Mouse (Mus musculus) neural tube, embryonic 10.5 days (tissue): ENCODE data around the gene Dhx32.

Experiments
- DNase-seq: peaks from one replicate; pipeline ENCODE4 v3.0.0-alpha.2; 2017; ENCODE audit warnings: low spot score; ENCODE audit errors: extremely low spot score

The Dhx32 gene

DNA sequence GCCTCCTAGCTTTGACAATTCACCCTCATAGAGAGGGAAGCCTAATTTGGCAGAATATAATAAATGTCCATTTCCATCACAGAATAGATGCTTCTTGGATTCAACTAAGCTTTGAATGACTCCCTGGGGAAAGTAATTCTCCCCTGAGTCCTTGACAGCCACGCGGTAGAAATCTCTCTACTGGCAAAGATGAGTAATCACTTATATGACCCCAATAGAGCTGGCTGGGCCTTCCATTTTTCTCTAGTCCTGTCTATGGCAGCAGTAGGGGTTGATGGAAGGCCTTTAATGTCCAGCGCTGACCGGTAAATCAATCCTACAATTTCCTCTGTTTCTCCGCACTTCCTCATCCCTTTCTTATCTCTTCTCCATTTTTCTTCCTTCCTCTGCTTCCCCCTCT lies 7.3 kb downstream of the Dhx32 start:
- DNase-seq = no peak

DNA sequence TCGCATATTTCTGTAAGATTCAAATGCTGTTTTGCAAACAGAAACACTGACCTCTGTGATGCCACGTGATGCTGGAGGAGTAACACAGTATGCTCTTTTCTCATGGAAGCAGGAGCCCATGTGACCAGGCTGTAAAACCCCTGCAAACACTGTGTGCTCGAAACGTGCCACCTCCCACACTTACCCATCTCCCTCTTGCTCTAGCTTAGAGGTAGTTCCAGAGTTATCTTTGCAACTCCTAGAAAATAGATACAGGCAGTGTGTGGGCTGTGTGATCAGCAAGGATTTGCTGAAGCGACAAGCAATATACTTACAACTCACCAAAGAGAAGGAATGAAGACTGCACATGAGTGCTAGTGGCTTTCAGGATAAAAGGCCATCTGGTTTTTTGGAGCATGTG lies 14.0 kb downstream of the Dhx32 start:
- no peak for DNase-seq

GRCm38 (mm10) chr7:133768027-133768426 lies 14.5 kb downstream of the Dhx32 start:
- no peak for DNase-seq

DNA sequence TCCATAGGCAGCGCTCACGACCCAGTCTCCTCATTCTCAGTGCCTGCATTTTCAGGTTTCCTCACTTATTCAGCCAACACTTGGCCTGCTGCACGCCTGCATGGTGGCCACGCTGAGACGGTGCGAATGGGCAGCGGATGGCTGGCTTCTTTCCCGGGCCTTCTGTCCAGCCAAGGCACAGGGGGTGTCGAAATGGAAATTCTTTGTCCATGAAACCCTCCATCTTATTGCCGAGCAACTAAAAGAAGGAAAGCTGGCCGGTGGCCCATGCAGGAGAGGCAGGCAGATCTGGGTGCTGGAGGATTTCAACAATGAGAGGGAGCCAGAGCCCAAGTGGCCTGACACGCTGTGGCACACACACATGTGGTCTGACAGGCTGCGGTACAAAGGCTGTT lies 16.7 kb downstream of the Dhx32 start:
- no peak for DNase-seq

- no peak for DNase-seq
Measured at GRCm38 (mm10) chr7:133765240-133765848, 17.2 kb downstream of the Dhx32 start.

GRCm38 (mm10) chr7:133764425-133764824 lies 18.1 kb downstream of the Dhx32 start:
- DNase-seq = no peak

GRCm38 (mm10) chr7:133762696-133763095 lies 19.8 kb downstream of the Dhx32 start:
- no peak for DNase-seq

GRCm38 (mm10) chr7:133759611-133760353 lies 22.7 kb downstream of the Dhx32 start:
- DNase-seq = peak; percentile 80

GRCm38 (mm10) chr7:133758716-133759115 lies 23.8 kb downstream of the Dhx32 start:
- DNase-seq = no peak

- DNase-seq = no peak
Measured at GRCm38 (mm10) chr7:133757961-133758455, 24.5 kb downstream of the Dhx32 start.

DNA sequence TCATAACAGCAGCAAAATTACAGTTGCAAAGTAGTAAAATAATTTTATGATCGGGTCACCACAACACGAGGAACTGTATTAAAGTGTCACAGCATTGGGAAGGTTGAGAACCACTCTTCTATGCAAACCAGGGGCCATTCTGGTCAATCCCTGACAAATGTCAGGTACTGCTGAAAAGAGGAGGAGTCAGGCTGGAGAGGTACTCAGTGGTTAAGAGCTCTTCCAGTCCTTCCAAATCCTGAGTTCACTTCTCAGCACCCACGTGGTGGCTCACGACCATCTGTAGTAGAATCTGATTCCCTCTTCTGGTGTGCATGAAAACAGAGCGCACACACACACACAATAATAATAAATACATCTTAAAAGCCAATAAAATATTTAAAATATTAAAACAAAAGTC lies 31.4 kb downstream of the Dhx32 start:
- no peak for DNase-seq

GRCm38 (mm10) chr7:133750666-133751065 lies 31.9 kb downstream of the Dhx32 start:
- DNase-seq = no peak

- DNase-seq = no peak
Measured at GRCm38 (mm10) chr7:133748753-133749152, 33.8 kb downstream of the Dhx32 start.

GRCm38 (mm10) chr7:133747372-133747771 lies 35.2 kb downstream of the Dhx32 start:
- DNase-seq = no peak

DNA sequence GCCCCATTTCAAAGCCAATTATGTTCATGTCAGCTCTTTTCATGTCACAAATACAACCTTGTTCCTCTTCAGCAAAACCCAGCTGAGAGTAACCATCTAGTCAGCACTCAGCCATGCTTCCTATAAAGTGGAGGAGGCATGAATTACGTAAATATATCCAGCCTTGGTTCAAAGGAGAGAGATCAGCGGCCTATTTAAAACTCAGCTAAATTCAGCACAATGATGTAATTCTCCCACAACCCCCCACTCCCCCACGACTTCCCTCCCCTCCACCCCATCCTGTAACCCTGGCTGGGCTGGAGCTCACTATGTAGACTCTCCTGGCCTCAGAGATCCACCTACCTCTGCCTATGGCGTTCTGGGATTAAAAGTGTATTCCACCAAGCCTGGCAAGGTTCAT lies 37.8 kb downstream of the Dhx32 start:
- DNase-seq = no peak

GRCm38 (mm10) chr7:133744209-133744608 lies 38.3 kb downstream of the Dhx32 start:
- DNase-seq = no peak

DNA sequence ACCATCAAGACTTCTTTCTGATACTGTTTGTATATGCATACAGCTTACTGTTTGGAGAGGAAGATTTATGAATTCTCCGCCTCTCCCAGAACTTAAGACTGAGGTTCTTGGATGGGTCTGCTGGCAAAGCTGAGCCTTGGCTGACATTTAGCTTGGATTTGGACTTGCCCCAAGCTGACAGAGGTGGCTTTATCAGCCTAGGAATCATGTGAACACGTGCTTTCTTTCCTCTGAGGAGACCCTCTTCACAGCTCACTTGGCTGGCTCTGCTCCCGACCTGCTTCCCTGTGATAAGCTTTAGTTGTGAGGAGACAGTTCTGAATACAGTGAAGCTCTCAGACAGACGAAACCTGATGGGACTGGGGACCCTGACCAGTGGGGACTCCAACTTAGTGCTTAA lies 38.9 kb downstream of the Dhx32 start:
- no peak for DNase-seq

- no peak for DNase-seq
Measured at GRCm38 (mm10) chr7:133742530-133743325, 39.8 kb downstream of the Dhx32 start.

GRCm38 (mm10) chr7:133740558-133740957 lies 42.0 kb downstream of the Dhx32 start:
- no peak for DNase-seq

GRCm38 (mm10) chr7:133731971-133732645 lies 50.4 kb downstream of the Dhx32 start:
- no peak for DNase-seq

DNA sequence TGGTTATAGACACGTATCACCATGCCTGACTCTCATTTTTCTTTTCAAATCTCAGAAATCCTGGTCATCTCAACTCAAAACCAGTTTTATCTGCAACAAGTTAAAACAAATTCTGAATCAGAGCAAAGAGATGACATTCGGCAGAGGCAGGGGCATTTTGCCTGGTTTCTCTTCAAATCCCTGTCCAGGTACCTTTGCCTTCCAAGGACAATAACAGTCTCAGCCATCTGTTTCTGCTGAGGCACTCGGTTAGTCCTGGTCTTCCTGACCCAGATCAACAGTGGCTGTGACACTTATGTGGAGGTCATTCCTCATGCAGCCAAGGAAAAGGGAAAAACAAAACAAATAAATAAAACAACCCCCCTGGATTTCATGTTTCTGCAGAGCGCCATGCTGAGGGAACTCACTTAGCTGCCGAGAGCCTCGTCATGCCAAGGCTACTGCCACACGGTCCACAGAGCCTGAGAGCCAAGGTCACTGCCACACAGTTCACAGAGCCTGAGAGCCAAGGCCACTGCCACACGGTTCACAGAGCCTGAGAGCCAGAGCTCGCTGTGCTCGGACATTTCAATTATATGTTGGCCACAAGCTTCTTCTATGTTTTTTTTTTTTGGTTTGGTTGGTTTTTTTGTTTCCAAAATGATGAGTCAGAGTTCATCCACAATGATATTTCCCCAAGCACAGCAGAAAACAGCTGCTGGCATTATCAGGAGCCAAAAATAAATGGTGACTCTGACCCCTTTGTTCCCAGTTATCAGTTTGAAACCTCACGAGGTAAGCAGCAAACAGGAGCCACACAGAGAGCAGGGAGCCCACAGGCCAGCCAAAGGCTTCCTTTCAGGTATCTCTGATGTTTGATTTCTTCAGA lies 52.0 kb downstream of the Dhx32 start:
- no peak for DNase-seq
